Mouse (Mus musculus): ENCODE results near the gene Chd1l.

The Chd1l gene

DNA sequence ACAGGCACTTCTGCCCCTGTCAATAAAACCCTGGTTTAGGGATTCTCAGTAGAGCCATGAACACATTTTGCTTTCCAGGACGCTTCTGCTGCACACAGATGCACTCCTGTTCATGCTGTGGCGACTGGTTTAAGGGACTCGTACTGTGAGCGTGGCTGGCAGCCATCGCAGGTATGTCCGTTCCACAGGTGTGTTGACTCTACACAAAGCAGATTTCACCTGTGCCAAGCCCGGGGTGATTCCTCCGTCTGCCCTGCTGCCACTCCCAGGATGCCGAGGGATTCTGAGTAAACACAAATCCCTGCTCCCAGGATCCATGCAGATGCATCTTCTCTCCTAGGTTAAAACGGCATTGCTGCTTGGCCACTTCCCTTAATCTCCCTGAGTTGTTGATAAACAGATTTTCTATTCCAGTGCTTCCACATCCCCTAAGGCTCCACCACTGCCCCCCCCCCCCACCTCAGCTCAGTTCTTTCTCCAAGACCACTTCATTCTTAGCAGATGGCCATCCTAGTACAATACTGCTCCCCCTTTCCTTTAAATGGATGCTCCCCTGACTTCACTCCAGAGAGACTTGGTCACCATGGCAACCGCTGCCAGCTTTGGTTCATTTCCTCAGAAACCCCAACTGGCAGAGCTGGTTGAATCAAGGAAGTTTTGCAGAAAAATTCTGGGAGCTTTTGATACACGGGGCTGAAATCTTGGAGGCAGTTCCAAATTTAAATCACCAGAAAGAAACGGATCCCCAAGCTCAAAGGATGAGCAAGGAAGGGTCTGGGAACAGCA, 87.9 kb downstream of the Chd1l start:
- no peak for DNase-seq

GRCm38 (mm10) chr3:97519883-97520282, 90.1 kb downstream of the Chd1l start:
- no peak for DNase-seq

DNA sequence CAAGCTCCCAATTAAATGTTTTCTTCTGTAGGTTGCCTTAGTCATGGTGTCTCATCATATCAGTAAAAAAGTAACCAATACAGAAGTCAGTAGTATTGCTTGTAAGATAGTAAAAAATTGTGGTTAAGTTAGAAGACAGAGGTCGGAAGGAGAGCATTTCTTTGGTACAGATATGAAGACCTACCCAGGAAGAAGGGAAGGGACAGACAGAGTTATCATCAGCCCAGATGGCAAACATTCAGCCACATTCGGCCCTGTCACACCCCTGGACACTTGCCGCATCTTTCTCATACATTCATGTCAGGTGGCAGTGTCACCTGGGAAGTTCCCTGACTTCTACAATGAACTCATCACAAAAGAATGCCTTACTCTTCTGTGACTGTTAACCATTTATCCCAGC, 97.7 kb downstream of the Chd1l start:
- DNase-seq = no peak
